Mouse (Mus musculus) limb, embryonic 11.5 days (tissue): ENCODE measurements around the gene Wdr89. TPM values are rescaled to one million over a fixed set of nuclear protein-coding genes. Genes with fewer than 3 reads are reported as not detected.

Experiments
- ATAC-seq: fragments of 200-750 bp; cut with Nextera tagmentation; 2 replicates; pipeline ENCODE4 v1.8.0; 2017; ENCODE audit warnings: low read depth; ENCODE audit not compliant: insufficient number of reproducible peaks, low FRiP score, low TSS enrichment
- DNase-seq: peaks from one replicate; pipeline ENCODE4 v3.0.0-alpha.2; 2015; ENCODE audit warnings: low spot score
- H3K27ac ChIP-seq: fragments of 300-500 bp; sonication (generic); replicated peaks from 2 replicates; pipeline ENCODE4 v1.5.1; 2014; ENCODE audit warnings: low read depth, mild to moderate bottlenecking, low read length
- H3K27me3 ChIP-seq: fragments of 300-500 bp; sonication (generic); 2 replicates; pipeline ENCODE4 v1.6.1; 2014; ENCODE audit warnings: mild to moderate bottlenecking, low read length, mixed read lengths; ENCODE audit not compliant: control insufficient read depth, insufficient read depth
- H3K36me3 ChIP-seq: fragments of 300-500 bp; sonication (generic); 2 replicates; pipeline ENCODE4 v1.6.1; 2014; ENCODE audit warnings: mild to moderate bottlenecking, low read length, moderate library complexity, mixed read lengths; ENCODE audit not compliant: control insufficient read depth, insufficient read depth
- H3K4me1 ChIP-seq: fragments of 300-500 bp; sonication (generic); 2 replicates; pipeline ENCODE4 v1.6.1; 2014; ENCODE audit warnings: low read length, mixed read lengths; ENCODE audit not compliant: control insufficient read depth, insufficient read depth
- H3K4me2 ChIP-seq: fragments of 300-500 bp; sonication (generic); 2 replicates; pipeline ENCODE4 v1.6.1; 2014; ENCODE audit warnings: low read depth, mild to moderate bottlenecking, moderate library complexity; ENCODE audit not compliant: severe bottlenecking
- H3K4me3 ChIP-seq: fragments of 300-500 bp; sonication (generic); 2 replicates; pipeline ENCODE4 v1.5.1; 2014; ENCODE audit warnings: low read depth, low read length
- H3K9ac ChIP-seq: fragments of 300-500 bp; sonication (generic); 2 replicates; pipeline ENCODE4 v1.6.1; 2014; ENCODE audit warnings: mild to moderate bottlenecking, low read length
- H3K9me3 ChIP-seq: fragments of 300-500 bp; sonication (generic); 2 replicates; pipeline ENCODE4 v1.6.1; 2016; ENCODE audit warnings: low read length; ENCODE audit not compliant: control insufficient read depth
- WGBS: fragments of 180-500 bp; shearing (Covaris S2); extraction: QIAGEN DNeasy Blood & Tissue Kit; methylation state at CpG from one replicate; pipeline ENCODE4 v1.1.7; 2014; 5-methylcytosine and 5-hydroxymethylcytosine counted together
- polyA plus RNA-seq: library from polyadenylated mRNA; unstranded; fragments of >200 nt; fragmentation: Nextera tagmentation; extraction: Ambion mirVana; gene quantifications from 2 replicates; pipeline ENCODE4 v1.2.1, GENCODE M21; 2014

The Wdr89 gene
- polyA plus RNA-seq, 1 experiment from 2014 or later: 14.4 TPM

DNA sequence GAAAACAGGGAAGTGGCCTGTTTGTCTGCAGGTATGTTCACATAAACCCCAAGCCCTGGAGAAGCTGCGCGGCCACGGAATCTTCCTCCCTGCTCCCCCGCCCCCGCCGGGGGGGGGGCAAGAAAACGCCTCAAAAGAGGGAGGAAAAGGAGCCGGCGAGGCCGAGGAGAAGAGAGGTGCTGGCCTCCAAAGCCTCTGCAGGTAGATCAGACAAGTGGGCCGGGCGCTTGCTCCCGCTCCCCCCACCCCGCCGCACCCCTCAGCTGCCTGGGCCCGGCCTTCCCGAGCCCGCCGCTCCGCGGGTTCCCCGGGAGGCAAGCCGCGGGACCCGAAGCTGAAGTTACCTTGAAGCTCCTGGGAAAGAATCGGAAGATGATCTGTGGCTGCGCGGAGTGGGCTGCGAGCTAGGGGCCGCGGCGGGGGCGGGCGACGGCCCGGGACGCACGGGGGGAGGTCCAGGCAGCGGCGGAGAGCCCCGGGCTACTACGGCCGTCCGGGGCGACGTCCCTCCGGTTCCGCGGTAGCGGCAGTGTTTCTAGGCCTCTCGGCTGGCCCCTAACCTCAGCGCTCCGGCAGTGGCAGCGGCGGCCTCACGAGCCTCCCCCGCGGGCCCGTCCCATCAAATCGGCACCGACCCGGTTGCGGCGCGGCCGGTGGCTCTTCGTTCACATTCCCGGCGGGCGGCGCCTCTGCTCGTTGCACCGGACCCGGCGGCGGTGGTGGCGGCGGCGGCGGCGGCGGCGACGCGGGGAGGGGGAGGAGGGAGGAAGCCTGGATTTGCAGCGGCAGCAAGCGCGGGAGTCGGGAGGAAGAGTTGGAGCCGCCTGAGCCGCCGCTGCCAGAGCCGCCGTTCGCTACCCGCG, 73.8 kb downstream of the Wdr89 start:
- Histone ChIP-seq H3K4me3 (peak overlapping the region; percentile 96), H3K27me3 (no peaks in the 10 kb centered on the region), H3K9ac (peak overlapping the region; percentile 98), H3K27ac (peak overlapping the region; percentile 94), H3K9me3 (no peaks in the 10 kb centered on the region), H3K4me1 (peaks cover 2% of the 10 kb centered on the region; the same call in 1 of the 2 replicates), H3K4me2 (peak overlapping the region; percentile 80), H3K36me3 (peaks cover 3% of the 10 kb centered on the region)
- under 1% methylated on average over 77 of the region's 97 CpGs for WGBS
- DNase-seq (peak; percentile 61), ATAC-seq (0 out of 2 replicates have a peak, but pooled peaks have one; percentile 8)

GRCm38 (mm10) chr12:75594404-75594803, 74.9 kb downstream of the Wdr89 start:
- ATAC-seq: no peak
- H3K4me3 ChIP-seq: no peak overlapping the region
- no peaks in the 10 kb centered on the region for H3K27me3 ChIP-seq
- no peak for DNase-seq
- no peak overlapping the region for H3K27ac ChIP-seq
- no peaks in the 10 kb centered on the region for H3K9me3 ChIP-seq
- H3K4me2 ChIP-seq: peak overlapping the region; percentile 80
- H3K9ac ChIP-seq: no peak overlapping the region
- WGBS: 46% methylated on average over 5 of the region's 5 CpGs
- no peaks in the 10 kb centered on the region; the same call in 1 of the 2 replicates for H3K4me1 ChIP-seq
- peaks cover 5% of the 10 kb centered on the region for H3K36me3 ChIP-seq

DNA sequence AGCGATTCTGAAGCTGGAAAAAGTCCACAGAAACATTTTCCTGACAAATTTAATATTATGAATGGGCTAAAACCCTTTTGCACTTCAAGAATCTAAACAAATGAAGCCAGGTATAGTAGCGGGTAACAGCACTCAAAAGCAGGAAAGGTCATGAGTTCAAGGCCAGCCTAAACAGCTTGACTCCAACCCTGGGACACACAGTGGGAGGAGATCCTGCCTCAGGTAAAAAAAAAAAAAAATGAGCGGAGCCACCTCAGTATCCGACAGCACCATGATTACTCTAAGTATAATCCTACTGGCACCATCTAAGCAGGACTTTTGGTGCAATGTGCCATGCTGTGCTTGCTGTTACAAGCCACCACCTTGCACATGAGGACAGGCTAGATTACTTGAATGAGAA, 75.5 kb downstream of the Wdr89 start:
- H3K27me3 ChIP-seq: no peaks in the 10 kb centered on the region
- H3K4me1 ChIP-seq: no peaks in the 10 kb centered on the region; the same call in 1 of the 2 replicates
- H3K9ac ChIP-seq: no peak overlapping the region
- H3K9me3 ChIP-seq: no peaks in the 10 kb centered on the region
- H3K4me2 ChIP-seq: no peak overlapping the region
- peaks cover 5% of the 10 kb centered on the region for H3K36me3 ChIP-seq
- DNase-seq (no peak), ATAC-seq (no peak)
- no peak overlapping the region for H3K27ac ChIP-seq
- WGBS: 80% methylated on average over 4 of the region's 4 CpGs
- no peak overlapping the region for H3K4me3 ChIP-seq

GRCm38 (mm10) chr12:75587501-75587900, 81.8 kb downstream of the Wdr89 start:
- Histone ChIP-seq H3K27ac (no peak overlapping the region), H3K4me2 (no peak overlapping the region), H3K4me3 (no peak overlapping the region), H3K4me1 (no peaks in the 10 kb centered on the region), H3K9me3 (no peaks in the 10 kb centered on the region), H3K36me3 (peaks cover 10% of the 10 kb centered on the region; the same call in 1 of the 2 replicates), H3K9ac (no peak overlapping the region), H3K27me3 (no peaks in the 10 kb centered on the region)
- no peak for DNase-seq
- no peak for ATAC-seq

DNA sequence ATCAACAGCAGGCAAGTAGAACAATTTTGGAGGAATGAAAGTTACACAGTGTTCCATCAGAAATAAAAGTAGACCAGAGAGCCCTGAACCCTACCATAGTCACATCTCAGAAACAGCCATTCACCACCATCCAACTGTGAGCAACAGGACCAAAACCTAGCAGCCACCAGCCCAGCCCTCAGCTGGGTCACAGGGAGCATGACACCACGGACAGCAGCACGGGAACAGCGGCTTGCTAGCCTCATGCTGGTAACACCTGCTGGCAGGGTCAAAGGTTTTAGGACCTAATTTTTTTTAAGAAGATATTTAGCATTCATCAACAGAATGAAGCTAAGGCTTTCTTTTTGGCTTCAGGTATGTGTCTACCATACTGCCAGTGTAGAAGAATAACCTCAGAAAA, 85.6 kb downstream of the Wdr89 start:
- no peaks in the 10 kb centered on the region for H3K4me1 ChIP-seq
- H3K27ac ChIP-seq: no peak overlapping the region
- no peak for ATAC-seq
- no peak overlapping the region for H3K4me3 ChIP-seq
- peaks cover 7% of the 10 kb centered on the region; the same call in 1 of the 2 replicates for H3K36me3 ChIP-seq
- no peaks in the 10 kb centered on the region for H3K27me3 ChIP-seq
- no peaks in the 10 kb centered on the region for H3K9me3 ChIP-seq
- no peak for DNase-seq
- no peak overlapping the region for H3K4me2 ChIP-seq
- 71% methylated on average over 3 of the region's 3 CpGs for WGBS
- H3K9ac ChIP-seq: no peak overlapping the region

Other genes with a start within 250 kb of the Wdr89 start
- 18.1 and 19.2 TPM in 2 replicates for gene Ppp2r5e, start 73.3 kb downstream of the Wdr89 start, polyA plus RNA-seq
- 11.5 and 12.0 TPM in 2 replicates for gene Sgpp1, start 66.2 kb upstream of the Wdr89 start, polyA plus RNA-seq
- 96.6 and 100 TPM in 2 replicates for gene Syne2, start 148.6 kb upstream of the Wdr89 start, polyA plus RNA-seq